Mouse (Mus musculus): ENCODE results near the gene Ptpn4. TPM values are rescaled to one million over a fixed set of nuclear protein-coding genes. Genes with fewer than 3 reads are reported as not detected.

Ptpn4 gene
- 27.2 and 28.2 TPM in 2 replicates for total RNA-seq (2021)
- long read RNA-seq, full-length matches to known transcripts, result 1 of 3 reads
- long read RNA-seq, partial matches to known transcripts, result 0 of 3 reads
- long read RNA-seq, other reads (novel, unspliced or antisense), result 2 of 3 reads

GRCm38 (mm10) chr1:119837035-119837751 lies at the start of gene Ptpn4:
Ptpn4 (minus strand) TSS chr1:119837613.
- DNase-seq, result peak; percentile 98

DNA sequence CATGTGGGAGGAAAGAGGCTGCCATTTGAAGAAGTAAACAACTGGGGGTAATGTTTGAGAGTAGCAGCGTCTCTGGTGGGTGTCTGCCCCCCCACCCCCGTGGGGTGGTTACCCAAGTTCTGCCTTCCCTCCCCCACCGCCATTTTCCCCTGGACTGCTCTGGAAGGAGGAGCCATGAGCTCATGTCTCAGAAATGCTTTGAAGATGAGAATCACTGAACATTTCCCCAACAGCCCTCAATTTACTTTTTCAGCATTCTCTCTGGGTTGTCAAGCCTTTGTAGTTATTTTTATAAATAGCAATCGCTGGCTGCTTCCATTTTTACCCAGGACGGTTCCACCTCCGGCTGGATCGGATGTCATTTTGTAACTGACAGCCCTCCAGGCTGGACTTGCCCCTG lies 48.9 kb upstream of the Ptpn4 start:
- DNase-seq, result no peak

DNA sequence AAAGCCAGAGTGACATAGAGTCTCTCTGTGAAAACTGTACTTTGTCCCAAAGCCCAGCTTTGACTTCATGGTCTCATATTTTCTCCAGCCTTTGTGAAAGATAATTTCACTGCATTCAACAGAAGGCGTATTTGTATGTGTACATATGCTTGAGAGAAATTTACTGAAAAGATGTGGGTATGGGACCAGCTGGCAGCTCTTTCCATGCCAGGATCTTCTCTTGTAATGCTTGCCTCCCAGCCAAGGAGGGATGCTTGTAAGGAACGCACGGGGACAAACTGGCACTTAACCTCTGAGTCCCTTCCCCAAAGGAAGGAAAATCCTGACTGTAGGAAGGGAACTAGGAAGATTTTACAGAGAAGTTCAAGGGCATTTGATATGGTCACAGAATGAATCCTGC lies 46.9 kb upstream of the Ptpn4 start:
- no peak for DNase-seq

DNA sequence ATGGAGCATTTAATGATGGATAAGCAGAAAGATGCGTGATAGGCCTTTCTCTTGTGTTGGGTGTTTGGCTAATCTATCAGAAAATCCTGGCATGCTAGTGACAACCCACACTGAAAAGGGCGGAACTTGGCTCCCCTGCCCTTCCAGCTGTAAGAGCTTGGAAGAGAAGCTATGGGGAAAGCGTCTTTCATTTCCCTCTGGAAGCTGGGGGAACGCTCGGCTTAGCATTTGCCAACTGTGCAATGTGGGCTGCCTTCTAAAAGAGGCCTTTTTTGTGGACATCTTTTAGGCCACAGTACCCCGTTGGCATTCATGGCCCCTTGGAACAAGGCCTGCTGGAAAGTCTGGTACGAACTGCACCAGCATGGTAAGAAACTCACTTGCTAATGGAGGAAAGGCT lies 41.5 kb upstream of the Ptpn4 start:
- DNase-seq, result peak; percentile 33

GRCm38 (mm10) chr1:119877469-119877868 lies 40.1 kb upstream of the Ptpn4 start:
- no peak for DNase-seq

DNA sequence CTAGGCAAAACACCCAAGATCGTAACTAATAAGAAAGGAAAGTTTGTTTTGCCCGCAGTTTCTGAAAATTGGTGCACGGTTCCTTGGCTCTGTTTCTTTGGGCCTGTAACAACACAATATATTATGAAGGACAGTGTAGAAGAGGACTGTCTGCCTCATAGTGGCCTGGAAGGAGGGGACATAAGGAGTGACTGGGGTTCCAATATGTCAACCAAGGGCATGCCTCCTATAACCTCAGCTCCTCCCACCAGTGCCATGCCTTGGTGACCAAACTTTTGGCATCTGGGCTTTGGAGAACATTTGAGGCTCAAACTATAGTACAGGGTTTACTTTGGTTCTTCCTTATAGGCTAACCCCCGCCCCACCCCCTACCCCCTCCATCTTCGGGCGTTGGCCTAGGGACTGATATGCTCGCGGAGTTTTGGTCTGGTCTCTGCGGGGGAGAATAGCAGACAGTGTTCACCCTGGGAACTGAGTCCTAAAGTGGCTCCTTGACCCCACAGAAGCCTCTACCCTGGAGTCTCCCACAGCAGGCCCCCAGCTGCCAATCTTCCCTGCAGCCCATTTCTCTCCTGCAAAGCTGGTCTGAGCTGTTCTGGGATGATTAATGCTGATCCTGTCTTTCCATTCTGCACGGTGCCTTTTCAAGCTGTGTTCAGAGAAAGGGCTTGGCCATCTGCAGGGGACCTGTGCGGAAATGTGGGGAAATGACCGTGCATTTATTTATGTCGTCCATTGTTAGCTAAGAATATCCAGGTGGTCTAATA lies 31.2 kb upstream of the Ptpn4 start:
- DNase-seq, result no peak

DNA sequence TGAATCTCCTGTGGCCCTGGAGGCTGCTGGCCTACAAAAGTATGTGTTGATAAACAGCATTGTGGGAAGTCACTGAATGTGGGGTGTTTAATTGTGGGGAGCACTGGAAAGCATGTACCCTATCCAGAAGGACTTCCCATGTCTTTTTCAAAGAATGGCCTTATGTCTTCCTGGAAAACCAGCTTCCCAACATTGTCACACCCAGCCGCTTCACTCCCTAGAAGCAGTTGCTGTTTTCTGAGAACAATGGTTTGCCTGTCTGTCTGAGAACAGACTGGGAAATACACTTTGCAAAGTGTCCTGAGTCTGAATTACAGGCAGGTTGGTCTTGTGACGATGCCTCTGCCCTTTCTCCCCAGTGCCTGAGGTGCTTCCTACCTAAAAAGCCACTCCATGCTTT lies 29.9 kb upstream of the Ptpn4 start:
- DNase-seq, result no peak

GRCm38 (mm10) chr1:119865311-119865710 lies 27.9 kb upstream of the Ptpn4 start:
- DNase-seq, result no peak

DNA sequence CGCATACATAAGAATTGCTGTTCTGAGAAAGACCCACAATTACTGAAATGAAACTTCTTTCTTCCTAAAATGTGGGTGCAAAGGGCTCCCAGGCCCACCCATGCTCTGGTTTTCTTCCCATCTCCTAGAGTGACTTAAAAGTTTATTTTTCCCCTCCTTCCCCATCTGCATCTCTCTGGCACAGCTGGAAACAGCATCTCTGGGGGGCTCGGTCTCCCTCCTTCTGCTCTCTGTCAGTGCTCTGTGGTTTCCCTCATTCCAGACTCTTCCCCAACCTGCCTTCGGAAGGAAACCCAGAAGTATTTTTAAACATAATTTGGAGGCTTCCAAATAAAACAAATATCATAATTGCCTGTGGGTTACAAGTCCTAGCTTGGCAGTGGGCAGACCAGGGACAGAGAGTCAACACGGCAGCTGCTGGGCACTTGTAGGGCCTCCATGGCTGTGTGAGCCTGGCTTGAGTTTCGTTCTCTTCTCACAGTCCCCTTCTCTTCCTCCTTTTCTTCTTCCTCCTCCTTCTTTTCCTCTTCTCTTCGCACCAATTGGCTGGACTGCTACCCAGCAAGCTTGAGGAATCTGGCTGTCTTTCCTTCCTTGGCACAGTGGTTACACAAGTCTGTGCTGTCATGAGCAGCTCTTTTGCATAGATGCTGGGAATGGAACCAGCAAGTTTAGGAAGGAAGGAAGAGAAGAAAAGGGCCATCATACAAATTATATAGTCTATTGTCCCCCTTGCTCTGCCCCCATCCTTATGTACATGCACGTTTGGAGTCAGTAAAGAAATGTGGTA lies 26.3 kb upstream of the Ptpn4 start:
- no peak for DNase-seq

DNA sequence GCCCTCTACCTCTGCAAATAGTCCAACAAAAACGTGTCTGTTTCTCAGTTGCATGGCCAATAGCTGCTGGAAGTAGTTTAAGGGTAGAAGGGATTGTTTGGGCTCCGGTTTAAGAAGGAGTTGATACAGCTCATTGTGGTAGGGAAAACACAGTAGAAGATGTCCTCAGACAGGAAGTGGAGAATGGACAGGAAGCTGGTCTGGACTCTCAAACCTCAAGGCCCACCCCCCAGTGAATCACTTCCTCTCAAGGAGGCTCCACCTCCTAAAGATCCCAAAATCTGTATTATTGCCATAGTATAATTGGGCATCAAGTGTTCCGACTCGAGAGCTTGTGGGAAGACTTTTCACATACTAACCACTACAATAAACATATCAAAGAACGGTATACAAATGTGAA lies 22.2 kb upstream of the Ptpn4 start:
- DNase-seq, result no peak

- no peak for DNase-seq
Measured at GRCm38 (mm10) chr1:119852980-119853379, 15.6 kb upstream of the Ptpn4 start.

- no peak for DNase-seq
Measured at GRCm38 (mm10) chr1:119852339-119852738, 14.9 kb upstream of the Ptpn4 start.

GRCm38 (mm10) chr1:119849146-119849935 lies 11.9 kb upstream of the Ptpn4 start:
- DNase-seq, result no peak

GRCm38 (mm10) chr1:119845321-119845720 lies 7.9 kb upstream of the Ptpn4 start:
- DNase-seq, result no peak

GRCm38 (mm10) chr1:119843121-119843520 lies 5.7 kb upstream of the Ptpn4 start:
- no peak for DNase-seq

- DNase-seq, result no peak
Measured at GRCm38 (mm10) chr1:119838241-119838640, 828 bp upstream of the Ptpn4 start.

- no peak for DNase-seq
Measured at GRCm38 (mm10) chr1:119836479-119837015, 866 bp downstream of the Ptpn4 start.

DNA sequence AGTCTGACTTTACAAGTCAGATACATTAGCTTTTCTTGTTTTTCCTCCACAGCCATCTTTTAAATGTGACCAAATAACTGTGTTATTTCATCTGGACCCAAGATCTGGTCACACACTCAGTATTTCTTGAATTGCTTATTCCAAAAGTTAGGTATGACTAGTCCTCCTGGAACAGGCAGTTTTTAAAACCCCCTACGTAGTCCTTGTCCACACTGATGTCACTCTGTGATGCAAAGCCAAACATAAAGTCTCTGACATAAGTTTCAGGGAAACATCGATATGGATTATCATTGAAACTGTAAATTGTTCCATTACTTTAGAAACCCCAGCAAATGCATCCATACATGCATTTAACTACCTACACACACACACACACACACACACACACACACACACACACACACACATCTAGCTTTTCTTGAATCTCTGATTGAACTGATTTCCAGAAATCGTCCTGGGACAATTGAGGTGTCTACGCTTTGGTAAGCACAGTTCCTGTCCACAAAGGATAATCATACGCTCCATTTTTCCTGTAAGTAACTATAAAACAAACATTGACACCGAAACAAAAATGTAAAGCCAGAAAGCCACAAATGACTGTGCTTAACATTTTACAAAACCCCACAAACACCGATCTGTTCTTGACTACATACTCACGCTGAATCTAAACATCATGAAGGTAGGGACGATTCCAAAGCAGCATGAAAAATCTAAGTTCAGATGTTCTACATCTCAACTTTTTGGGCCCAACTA lies 1.5 kb downstream of the Ptpn4 start:
- no peak for DNase-seq

DNA sequence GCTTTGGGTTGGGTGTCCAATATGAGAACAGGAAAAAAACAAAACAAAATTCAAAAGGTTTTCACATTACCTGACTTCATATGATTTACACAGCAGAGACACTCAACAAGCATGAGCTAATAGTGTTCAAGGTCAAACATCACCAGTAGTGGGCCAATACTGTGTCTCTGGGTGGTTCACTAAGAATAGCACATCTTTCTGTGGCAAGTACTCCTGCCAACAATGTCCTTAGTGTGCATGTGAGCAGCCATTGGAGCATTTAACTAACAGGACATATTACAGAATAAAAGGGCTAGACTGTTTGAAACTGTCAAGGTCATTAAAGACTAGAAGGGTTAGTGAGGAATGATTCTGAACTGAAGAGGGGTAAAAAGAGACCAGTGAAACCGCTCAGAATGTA lies 9.3 kb downstream of the Ptpn4 start:
- DNase-seq, result no peak

- DNase-seq, result no peak
Measured at GRCm38 (mm10) chr1:119818704-119819103, 18.7 kb downstream of the Ptpn4 start.

GRCm38 (mm10) chr1:119807707-119808106 lies 29.7 kb downstream of the Ptpn4 start:
- DNase-seq, result no peak
